Mouse (Mus musculus) midbrain, embryonic 10.5 days (tissue): Measurements from ENCODE around the gene Mecr. TPM values are rescaled to one million over a fixed set of nuclear protein-coding genes. Genes with fewer than 3 reads are reported as not detected.

Source experiments
- DNase-seq: peaks from one replicate; pipeline ENCODE4 v3.0.0-alpha.2; 2017; ENCODE audit warnings: low spot score
- H3K27ac ChIP-seq: fragments of 300-500 bp; sonication (generic); replicated peaks from 2 replicates; pipeline ENCODE4 v1.5.1; 2016; ENCODE audit warnings: mild to moderate bottlenecking
- H3K27me3 ChIP-seq: fragments of 300-500 bp; sonication (generic); 2 replicates; pipeline ENCODE4 v1.6.1; 2016; ENCODE audit warnings: low read depth, mild to moderate bottlenecking; ENCODE audit not compliant: poor library complexity, severe bottlenecking
- H3K36me3 ChIP-seq: fragments of 300-500 bp; sonication (generic); 2 replicates; pipeline ENCODE4 v1.6.1; 2016; ENCODE audit warnings: mild to moderate bottlenecking, moderate library complexity
- H3K4me1 ChIP-seq: fragments of 300-500 bp; sonication (generic); 2 replicates; pipeline ENCODE4 v1.6.1; 2016
- H3K4me3 ChIP-seq: fragments of 300-500 bp; sonication (generic); 2 replicates; pipeline ENCODE4 v1.5.1; 2016; ENCODE audit warnings: mild to moderate bottlenecking, moderate library complexity
- H3K9me3 ChIP-seq: fragments of 300-500 bp; sonication (generic); replicated peaks from 2 replicates; pipeline ENCODE4 v1.6.1; 2016; ENCODE audit warnings: mild to moderate bottlenecking
- WGBS: fragments of 180-500 bp; shearing (Covaris S2); methylation state at CpG from one replicate; pipeline ENCODE4 v1.1.7; 2016; 5-methylcytosine and 5-hydroxymethylcytosine counted together
- polyA plus RNA-seq: library from polyadenylated mRNA; unstranded; fragments of >200 nt; fragmentation: Nextera tagmentation; extraction: Ambion mirVana; gene quantifications from 2 replicates; pipeline ENCODE4 v1.2.1, GENCODE M21; 2016

The Mecr gene
- polyA plus RNA-seq, 1 experiment from 2014 or later = 58.0 TPM

DNA sequence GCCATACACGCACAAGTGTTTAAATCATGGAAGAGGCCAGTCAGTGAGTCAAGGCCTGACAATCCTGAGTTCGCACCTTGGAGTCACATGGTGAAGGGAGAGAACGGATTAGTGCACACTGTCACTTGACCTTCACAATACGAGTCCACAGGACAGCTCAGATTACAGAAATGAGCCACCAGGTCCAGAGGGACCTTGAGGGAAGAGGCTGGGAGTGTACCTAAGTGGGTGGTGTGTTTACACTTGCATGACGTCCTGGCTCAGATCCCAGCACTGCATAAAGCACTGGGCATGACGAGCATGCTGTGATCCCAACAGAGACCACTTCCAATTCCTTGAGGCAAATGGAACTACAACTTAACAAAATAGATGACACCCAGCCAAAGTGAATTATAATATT lies 63.2 kb downstream of the Mecr start:
- Histone ChIP-seq H3K4me1 (peaks cover 21% of the 10 kb centered on the region), H3K27me3 (peaks cover 6% of the 10 kb centered on the region), H3K9me3 (no peaks in the 10 kb centered on the region; the same call in 1 of the 2 replicates), H3K27ac (no peak overlapping the region), H3K36me3 (peaks cover 49% of the 10 kb centered on the region), H3K4me3 (no peak overlapping the region)
- no peak for DNase-seq
- WGBS = 85% methylated on average over 6 of the region's 6 CpGs

DNA sequence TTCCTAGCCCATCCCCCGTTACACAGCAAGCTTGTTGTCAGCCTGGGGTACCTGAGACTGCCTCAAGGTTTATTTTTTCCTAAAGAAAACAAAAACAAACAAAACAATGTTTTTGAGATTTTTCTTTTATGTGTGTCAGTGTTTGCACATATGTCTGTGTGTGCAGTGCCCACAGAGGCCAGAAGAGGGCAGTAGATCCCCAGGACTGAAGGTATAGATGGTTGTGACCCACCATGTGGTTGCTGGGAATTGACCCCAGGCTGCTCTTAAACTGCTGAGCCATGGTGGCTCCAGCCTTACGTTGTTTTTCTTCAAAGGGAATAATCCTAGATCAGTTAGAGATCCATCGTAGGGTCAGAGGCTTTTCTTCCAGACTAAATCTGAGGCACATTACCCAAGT lies 64.6 kb downstream of the Mecr start:
- Histone ChIP-seq H3K9me3 (no peaks in the 10 kb centered on the region; the same call in 1 of the 2 replicates), H3K27ac (no peak overlapping the region), H3K4me1 (peaks cover 24% of the 10 kb centered on the region), H3K36me3 (peaks cover 35% of the 10 kb centered on the region), H3K27me3 (peaks cover 20% of the 10 kb centered on the region), H3K4me3 (no peak overlapping the region)
- 91% methylated on average over 3 of the region's 3 CpGs for WGBS
- no peak for DNase-seq

GRCm38 (mm10) chr4:131910237-131910994 lies 67.1 kb downstream of the Mecr start:
- Histone ChIP-seq H3K4me3 (peak overlapping the region; percentile 18), H3K36me3 (peaks cover 11% of the 10 kb centered on the region), H3K27ac (peak overlapping the region; percentile 69; the same call in 1 of the 2 replicates), H3K4me1 (peaks cover 46% of the 10 kb centered on the region), H3K27me3 (peaks cover 45% of the 10 kb centered on the region), H3K9me3 (no peaks in the 10 kb centered on the region; the same call in 1 of the 2 replicates)
- DNase-seq = peak; percentile 34
- WGBS = 21% methylated on average over 19 of the region's 21 CpGs

DNA sequence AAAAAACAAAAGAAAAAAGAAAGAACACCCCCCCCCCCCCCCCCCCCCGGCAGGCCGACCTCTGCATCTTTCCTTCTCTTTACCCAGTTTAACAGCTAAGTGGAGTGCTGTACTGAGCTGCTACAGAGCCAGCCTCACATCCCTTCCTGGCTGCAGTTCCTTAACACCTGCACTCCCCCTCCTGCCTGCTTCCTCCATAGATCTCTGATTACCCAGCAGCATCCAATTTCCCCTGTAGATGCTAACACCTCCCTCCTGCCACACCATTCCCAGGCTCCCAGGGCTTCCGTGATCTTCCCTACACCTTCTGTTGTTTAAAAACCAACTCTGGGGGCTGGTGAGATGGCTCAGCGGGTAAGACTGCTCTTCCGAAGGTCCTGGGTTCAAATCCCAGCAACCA lies 68.3 kb downstream of the Mecr start:
- DNase-seq = no peak
- Histone ChIP-seq H3K4me1 (peaks cover 57% of the 10 kb centered on the region), H3K9me3 (no peaks in the 10 kb centered on the region; the same call in 1 of the 2 replicates), H3K27me3 (peaks cover 56% of the 10 kb centered on the region), H3K27ac (no peak overlapping the region), H3K4me3 (no peak overlapping the region), H3K36me3 (no peaks in the 10 kb centered on the region)
- 57% methylated on average over 3 of the region's 5 CpGs for WGBS

DNA sequence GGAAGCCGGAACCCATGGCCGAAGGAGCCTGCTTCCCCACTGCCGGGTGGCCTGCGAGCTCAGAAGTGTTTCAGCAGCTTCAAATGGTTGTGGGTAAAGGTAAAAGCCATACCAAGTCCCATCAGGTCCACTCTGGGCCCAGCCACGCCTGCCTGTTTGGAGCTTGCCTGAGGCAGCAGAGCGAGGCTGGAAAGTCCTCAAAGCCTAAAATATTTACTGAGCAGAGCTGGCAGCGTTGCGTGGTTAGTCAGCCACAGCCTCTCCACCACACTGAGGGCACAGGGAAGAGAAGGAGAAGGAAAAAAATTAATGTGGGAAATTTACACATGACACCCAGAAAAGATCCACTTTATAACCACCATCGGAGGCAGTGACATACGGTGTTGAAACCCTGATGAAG lies 70.3 kb downstream of the Mecr start:
- WGBS = 51% methylated on average over 10 of the region's 10 CpGs
- Histone ChIP-seq H3K27ac (no peak overlapping the region), H3K4me1 (peaks cover 65% of the 10 kb centered on the region), H3K36me3 (no peaks in the 10 kb centered on the region), H3K9me3 (no peaks in the 10 kb centered on the region), H3K4me3 (no peak overlapping the region), H3K27me3 (peaks cover 76% of the 10 kb centered on the region)
- DNase-seq = no peak

- H3K9me3 ChIP-seq = no peaks in the 10 kb centered on the region
- WGBS = 9% methylated on average over 9 of the region's 9 CpGs
- H3K4me3 ChIP-seq = 0 out of 2 replicates have a peak overlapping the region, but pooled peaks have one; percentile 16
- DNase-seq = peak; percentile 43
- H3K27me3 ChIP-seq = peaks cover 82% of the 10 kb centered on the region
- peaks cover 72% of the 10 kb centered on the region for H3K4me1 ChIP-seq
- H3K27ac ChIP-seq = no peak overlapping the region
- no peaks in the 10 kb centered on the region for H3K36me3 ChIP-seq
Measured at GRCm38 (mm10) chr4:131914046-131914643, 70.9 kb downstream of the Mecr start.

GRCm38 (mm10) chr4:131914891-131915469 lies 71.7 kb downstream of the Mecr start:
- H3K27ac ChIP-seq = 0 out of 2 replicates have a peak overlapping the region, but pooled peaks have one; percentile 33
- H3K9me3 ChIP-seq = no peaks in the 10 kb centered on the region
- H3K27me3 ChIP-seq = peaks cover 90% of the 10 kb centered on the region
- no peaks in the 10 kb centered on the region for H3K36me3 ChIP-seq
- under 1% methylated on average over 31 of the region's 31 CpGs for whole genome bisulfite sequencing
- H3K4me3 ChIP-seq = peak overlapping the region; percentile 49
- DNase-seq = peak; percentile 56
- peaks cover 73% of the 10 kb centered on the region for H3K4me1 ChIP-seq

GRCm38 (mm10) chr4:131915821-131916328 lies 72.6 kb downstream of the Mecr start:
- H3K36me3 ChIP-seq = no peaks in the 10 kb centered on the region
- DNase-seq = peak; percentile 27
- 13% methylated on average over 13 of the region's 13 CpGs for WGBS
- H3K4me3 ChIP-seq = peak overlapping the region; percentile 49
- H3K9me3 ChIP-seq = no peaks in the 10 kb centered on the region
- no peak overlapping the region for H3K27ac ChIP-seq
- H3K27me3 ChIP-seq = peaks cover 99% of the 10 kb centered on the region
- peaks cover 73% of the 10 kb centered on the region for H3K4me1 ChIP-seq

GRCm38 (mm10) chr4:131916425-131916824 lies 73.2 kb downstream of the Mecr start:
- 5% methylated on average over 15 of the region's 15 CpGs for WGBS
- no peaks in the 10 kb centered on the region for H3K36me3 ChIP-seq
- peaks cover 73% of the 10 kb centered on the region for H3K4me1 ChIP-seq
- H3K27me3 ChIP-seq = peaks cover 99% of the 10 kb centered on the region
- peak overlapping the region; percentile 49; the same call in 1 of the 2 replicates for H3K4me3 ChIP-seq
- no peaks in the 10 kb centered on the region for H3K9me3 ChIP-seq
- peak; percentile 82 for DNase-seq
- no peak overlapping the region for H3K27ac ChIP-seq

GRCm38 (mm10) chr4:131917010-131917555 lies 73.8 kb downstream of the Mecr start:
- H3K4me1 ChIP-seq = peaks cover 77% of the 10 kb centered on the region
- H3K27me3 ChIP-seq = peaks cover 99% of the 10 kb centered on the region
- H3K4me3 ChIP-seq = no peak overlapping the region
- H3K36me3 ChIP-seq = no peaks in the 10 kb centered on the region
- 77% methylated on average over 10 of the region's 10 CpGs for WGBS
- no peaks in the 10 kb centered on the region for H3K9me3 ChIP-seq
- DNase-seq = no peak
- H3K27ac ChIP-seq = no peak overlapping the region
